In genomic region chr3:96409701-96410246, GRCm38 (mm10) we compare ENCODE assay signal across 9 mouse cellular contexts. TPM values are rescaled to one million over a fixed set of nuclear protein-coding genes. Genes with fewer than 3 reads are reported as not detected.
DNase-seq lines count a peak whose midpoint lies in the region; ATAC-seq lines count a peak whose summit lies in the region.
"Had no signal": no experiment of that assay in that cellular context is flagged by ENCODE, and none has a peak within 500 bp of the region (broad histone marks: within the 10 kb centered on the region; RNA-seq: fewer than 3 reads in every experiment).

No protein-coding gene starts in this region.

- peak; percentile 35; the same call in 1 of the 2 replicates for ATAC-seq in stomach, embryonic 15.5 days (ENCODE audit: insufficient read depth, low FRiP score, low read depth)

- 4% methylated on average over 31 of the region's 31 CpGs for WGBS in stomach, embryonic 15.5 days

- no peaks in the 10 kb centered on the region for H3K36me3 ChIP-seq in stomach, embryonic 15.5 days

- peak; percentile 23 for DNase-seq in adrenal gland, adult 2 months
- DNase-seq in adrenal gland, postnatal 25 days, result no peak
- DNase-seq in right cerebral cortex, postnatal 10 days (ENCODE audit: low spot score in 2 of 2), result peak; percentile 27 to 37
- DNase-seq in right cerebral cortex, adult 18-20 months, result no peak
- peak; percentile 67 for DNase-seq in liver
- no peak for DNase-seq in thymus, postnatal 10 days (ENCODE audit: low spot score in 2 of 2)
- DNase-seq in spleen, postnatal 14 days (ENCODE audit: low spot score in 2 of 2), result no peak

- H3K4me3 ChIP-seq in stomach, embryonic 15.5 days (replicated peaks), result peak overlapping the region; percentile 11; the same call in 1 of the 2 replicates

- H3K27ac ChIP-seq in stomach, embryonic 15.5 days, result no peak overlapping the region
- H3K27ac ChIP-seq: macrophage had no signal

- no peaks in the 10 kb centered on the region for H3K9me3 ChIP-seq in stomach, embryonic 15.5 days

- H3K4me1 ChIP-seq in stomach, embryonic 15.5 days, result 0 out of 2 replicates have a peak, but pooled peaks cover 3% of the 10 kb centered on the region

- H3K27me3 ChIP-seq in stomach, embryonic 15.5 days (replicated peaks), result peaks cover 45% of the 10 kb centered on the region

- peak overlapping the region; percentile 40 for H3K4me2 ChIP-seq in stomach, embryonic 15.5 days

- no peak overlapping the region for H3K9ac ChIP-seq in stomach, embryonic 15.5 days

RNA-seq across cellular contexts. Expression of gene BC107364, which starts 42.3 kb away (rescaled TPM):
- not detected for total RNA-seq in adrenal gland, adult 2 months (2021)
- polyA plus RNA-seq in adrenal gland, adult 2 months (2012; rRNA removed), result not detected in 2 replicates
- not detected in 2 replicates for total RNA-seq in adrenal gland, postnatal 25 days (2021)
- polyA plus RNA-seq in stomach, embryonic 15.5 days (2015; fragmentation: Nextera tagmentation; extraction: Ambion mirVana), result 0.28 and 0.37 TPM in 2 replicates
- polyA plus RNA-seq: macrophage had no signal

Comparison
In these comparisons a context has a peak if more than half of its experiments do, and no peak if none do; other contexts are left out.
1. DNase-seq: peak in adrenal gland, adult 2 months (single experiment), right cerebral cortex, postnatal 10 days (2 of 2) and liver (single experiment); none in adrenal gland, postnatal 25 days (single experiment), right cerebral cortex, adult 18-20 months (single experiment), thymus, postnatal 10 days (0 of 2) and spleen, postnatal 14 days (0 of 2).